Mouse (Mus musculus): ENCODE measurements at regions not wholly inside any gene's neighbourhood (a gene's known extent, or its start where the extent isn't known, plus 50 kb on each side); places are given as distances from the start of the nearest gene placed in this dataset.

DNA sequence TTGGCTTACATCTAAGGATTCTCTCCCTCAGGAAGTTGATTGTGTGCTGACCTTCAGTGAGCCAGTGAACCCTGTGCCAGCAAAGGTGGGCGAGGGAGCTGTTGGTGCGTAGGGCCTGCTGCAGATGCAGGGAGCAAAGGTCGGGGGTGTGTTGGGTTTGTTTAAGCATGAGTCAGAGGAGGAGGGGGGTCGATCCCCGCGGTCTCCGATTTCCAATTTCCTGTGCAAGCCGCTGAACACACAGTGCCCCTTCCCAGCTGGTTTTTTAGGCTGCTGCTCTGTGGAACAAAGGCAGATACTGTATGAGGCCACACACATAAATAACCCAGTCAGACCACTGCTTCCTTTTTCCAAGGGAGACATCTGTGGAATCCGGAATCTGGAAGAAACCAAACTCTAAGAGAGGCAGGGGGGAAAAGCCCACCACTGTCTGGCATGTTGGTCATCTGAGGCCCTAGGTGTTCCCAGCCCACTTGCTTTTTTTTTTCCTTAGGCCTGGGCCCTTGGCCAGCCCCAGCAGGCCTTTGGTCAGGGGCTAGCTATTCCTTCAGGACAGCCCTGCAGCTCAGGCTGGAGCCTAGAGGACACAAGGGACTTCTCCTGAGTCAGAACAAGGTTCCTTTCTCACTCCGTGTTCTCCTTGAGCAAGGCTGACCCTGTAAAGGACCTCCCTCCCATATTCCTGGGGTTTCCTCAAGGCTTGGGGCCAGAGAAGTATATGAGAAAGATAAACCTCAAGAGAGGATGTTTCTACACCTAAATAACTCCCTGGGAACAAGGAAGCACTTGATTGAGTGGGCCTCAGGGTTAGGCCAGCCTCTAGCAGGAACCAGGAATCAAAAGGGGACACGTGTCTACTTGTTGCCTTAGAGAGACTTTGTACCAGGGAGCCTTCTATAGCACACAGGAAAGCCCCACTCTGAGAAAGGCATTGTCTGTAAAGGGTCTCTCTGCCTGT, 119.0 kb downstream of the Tomm20 start:
- Histone ChIP-seq H3K4me3 (replicated peaks in 1 of 3; ENCODE audit: low read depth in 2 of 3, low read length in 2 of 3, poor library complexity in 1 of 3) (no peak overlapping the region), H3K36me3 (replicated peaks in 1 of 2; ENCODE audit: control insufficient read depth in 1 of 2, insufficient read depth in 1 of 2, low read length in 1 of 2) (peaks cover 0 to 13% of the 10 kb centered on the region in 2 experiments), H3K9ac (ENCODE audit: insufficient read depth, low read depth) (no peak overlapping the region), H3K79me2 (replicated peaks; ENCODE audit: control insufficient read depth, extremely low read depth, insufficient read depth, poor library complexity, severe bottlenecking) (no peaks in the 10 kb centered on the region), H3K27ac (ENCODE audit: insufficient read depth, low read depth) (no peak overlapping the region), H3K27me3 (replicated peaks) (no peaks in the 10 kb centered on the region), H3K4me2 (ENCODE audit: insufficient read depth, low read depth, poor library complexity, severe bottlenecking) (no peak overlapping the region), H3K9me3 (replicated peaks; ENCODE audit: low read length) (no peaks in the 10 kb centered on the region), H3K4me1 (ENCODE audit: control insufficient read depth in 1 of 2, insufficient read depth in 2 of 2) (peaks cover 31 to 93% of the 10 kb centered on the region in 2 experiments)
- TF ChIP-seq IRF4 (IDR thresholded peaks at IDR 0.05; ENCODE audit: low read depth, low read length): 0 out of 2 replicates have a peak, but pooled peaks have one; percentile 12
- 0 out of 2 replicates have a peak, but pooled peaks have one; percentile 14 for TF ChIP-seq MEF2A (IDR thresholded peaks at IDR 0.05; ENCODE audit: borderline replicate concordance, low read depth, low read length)
- peak; percentile 47 for TF ChIP-seq ETS1 (conservative IDR thresholded peaks at IDR 0.05; ENCODE audit: low read depth, low read length)
- no peak for TF ChIP-seq CTCF (conservative IDR thresholded peaks at IDR 0.05 in 1 of 2, IDR thresholded peaks at IDR 0.05 in 1 of 2; ENCODE audit: low read depth in 2 of 2, low read length in 2 of 2)
- 0 out of 2 replicates have a peak, but pooled peaks have one; percentile 4 for TF ChIP-seq ZNF384 (IDR thresholded peaks at IDR 0.05; ENCODE audit: low read depth, low read length)
- TF ChIP-seq USF2 (conservative IDR thresholded peaks at IDR 0.05; ENCODE audit: low read depth, low read length): no peak
- 0 out of 2 replicates have a peak, but pooled peaks have one; percentile 5 for TF ChIP-seq CHD2 (IDR thresholded peaks at IDR 0.05; ENCODE audit: low read length)
- peak; percentile 33; the same call in 1 of the 2 replicates for TF ChIP-seq EP300 (IDR thresholded peaks at IDR 0.05; ENCODE audit: low read length)
- dilution Hi-C loops (cut with MboI; ENCODE audit: extremely low pct_ligation_motif_present, extremely low pct_unique_long_range_greater_than_20kb, low sequenced_read_pairs): no loop called here
- no peak for DNase-seq (ENCODE audit: extremely low read depth)
- in situ Hi-C loops (cut with MboI; ENCODE audit: low pct_ligation_motif_present, low pct_unique_long_range_greater_than_20kb, low sequenced_read_pairs): no loop called here

DNA sequence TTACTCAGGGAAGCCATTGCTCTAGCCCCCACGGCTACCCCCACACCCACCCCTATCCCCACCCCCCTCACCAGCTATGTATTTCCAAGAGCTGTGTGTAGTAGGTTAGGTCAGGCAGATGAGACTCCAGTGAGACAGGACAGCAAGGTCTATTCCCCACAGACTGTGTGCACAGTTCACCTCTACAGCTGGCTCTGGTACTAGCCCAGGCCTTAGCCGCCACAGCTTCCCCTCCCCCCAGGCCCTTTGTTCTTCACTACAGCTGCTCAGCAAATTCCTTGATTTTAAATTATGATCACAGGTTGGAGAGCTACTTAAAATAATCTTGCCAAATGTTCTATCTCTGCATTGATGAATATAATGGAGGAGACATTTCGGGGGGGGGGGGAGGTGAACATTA, 119.8 kb downstream of the Tomm20 start:
- peak; percentile 55 for DNase-seq (ENCODE audit: extremely low read depth)
- Histone ChIP-seq H3K9me3 (replicated peaks; ENCODE audit: low read length) (no peaks in the 10 kb centered on the region), H3K4me3 (replicated peaks in 1 of 3; ENCODE audit: low read depth in 2 of 3, low read length in 2 of 3, poor library complexity in 1 of 3) (no peak overlapping the region), H3K79me2 (replicated peaks; ENCODE audit: control insufficient read depth, extremely low read depth, insufficient read depth, poor library complexity, severe bottlenecking) (no peaks in the 10 kb centered on the region), H3K27ac (ENCODE audit: insufficient read depth, low read depth) (no peak overlapping the region), H3K4me1 (ENCODE audit: control insufficient read depth in 1 of 2, insufficient read depth in 2 of 2) (peaks cover 36 to 93% of the 10 kb centered on the region in 2 experiments), H3K27me3 (replicated peaks) (no peaks in the 10 kb centered on the region), H3K9ac (ENCODE audit: insufficient read depth, low read depth) (no peak overlapping the region), H3K36me3 (replicated peaks in 1 of 2; ENCODE audit: control insufficient read depth in 1 of 2, insufficient read depth in 1 of 2, low read length in 1 of 2) (peaks cover 0 to 9% of the 10 kb centered on the region in 2 experiments), H3K4me2 (ENCODE audit: insufficient read depth, low read depth, poor library complexity, severe bottlenecking) (no peak overlapping the region)
- TF ChIP-seq CHD2 (IDR thresholded peaks at IDR 0.05; ENCODE audit: low read length) (peak; percentile 57; the same call in 1 of the 2 replicates), ZNF384 (IDR thresholded peaks at IDR 0.05; ENCODE audit: low read depth, low read length) (peak; percentile 31; the same call in 1 of the 2 replicates), SMC3 (IDR thresholded peaks at IDR 0.05; ENCODE audit: low read depth, low read length) (0 out of 2 replicates have a peak, but pooled peaks have one; percentile 12), POLR2A (IDR thresholded peaks at IDR 0.05; ENCODE audit: low read depth, low read length) (no peak)
- in situ Hi-C loops (cut with MboI; ENCODE audit: low pct_ligation_motif_present, low pct_unique_long_range_greater_than_20kb, low sequenced_read_pairs): no loop called here
- dilution Hi-C loops (cut with MboI; ENCODE audit: extremely low pct_ligation_motif_present, extremely low pct_unique_long_range_greater_than_20kb, low sequenced_read_pairs): no loop called here
